Mouse (Mus musculus): Measurements from ENCODE around the gene Grcc10. TPM values are rescaled to one million over a fixed set of nuclear protein-coding genes. Genes with fewer than 3 reads are reported as not detected.

Gene Grcc10
- polyA plus RNA-seq, 1 experiment from 2014 or later = 380 TPM

- no peaks in the 10 kb centered on the region for H3K27me3 ChIP-seq (ENCODE audit: control insufficient read depth, insufficient read depth, low read length)
- peaks cover 15% of the 10 kb centered on the region for H3K4me1 ChIP-seq (ENCODE audit: control insufficient read depth, insufficient read depth, low read length)
- peaks cover 19% of the 10 kb centered on the region for H3K36me3 ChIP-seq (ENCODE audit: control insufficient read depth, insufficient read depth, low read length)
- H3K27ac ChIP-seq (ENCODE audit: low read depth, low read length) = no peak overlapping the region
- no peaks in the 10 kb centered on the region for H3K9me3 ChIP-seq (replicated peaks; ENCODE audit: control insufficient read depth, low read length)
- no peak overlapping the region for H3K4me2 ChIP-seq
- ATAC-seq (replicated peaks; ENCODE audit: insufficient number of reproducible peaks, low FRiP score, low TSS enrichment) = no peak
- WGBS (ENCODE audit: insufficient replicate concordance) = 80% methylated on average over 13 of the region's 13 CpGs
- H3K4me3 ChIP-seq (ENCODE audit: low read depth, low read length) = no peak overlapping the region
- no peak overlapping the region for H3K9ac ChIP-seq (ENCODE audit: low read depth, low read length)
Observed at GRCm38 (mm10) chr6:124717968-124718367, 23.2 kb downstream of the Grcc10 start.

DNA sequence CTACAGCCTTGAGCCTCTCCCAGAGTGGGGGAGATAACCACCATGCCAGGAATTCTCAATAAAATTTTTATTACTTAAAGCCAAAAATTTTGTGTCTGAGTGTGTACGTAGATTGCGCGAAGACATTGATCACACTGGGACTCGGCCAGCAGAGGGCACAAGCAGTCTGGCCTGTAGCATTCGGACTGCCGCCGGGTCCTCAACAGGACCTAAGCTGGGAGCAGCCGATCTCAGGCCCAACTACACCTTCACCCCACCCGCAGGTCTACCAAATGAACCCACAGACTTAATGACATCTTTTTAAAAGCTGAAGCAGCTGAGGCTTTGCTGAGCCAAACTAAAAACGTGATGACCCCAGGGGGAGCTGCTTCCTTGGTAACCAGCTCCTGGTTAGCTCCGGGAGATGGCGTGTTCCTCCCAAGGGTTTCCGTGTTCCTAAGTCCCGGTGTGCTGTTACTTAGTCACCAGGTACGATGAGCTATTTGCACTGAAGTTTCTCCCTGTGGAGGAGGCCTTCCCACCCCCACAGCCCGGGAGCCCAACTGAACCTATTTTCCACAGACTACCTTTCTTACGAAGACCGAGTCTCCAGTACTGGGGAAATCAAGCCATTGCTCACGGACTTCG, 24.2 kb downstream of the Grcc10 start:
- 69% methylated on average over 20 of the region's 20 CpGs for WGBS (ENCODE audit: insufficient replicate concordance)
- no peak overlapping the region for H3K27ac ChIP-seq (ENCODE audit: low read depth, low read length)
- H3K4me3 ChIP-seq (ENCODE audit: low read depth, low read length) = no peak overlapping the region
- no peak overlapping the region for H3K4me2 ChIP-seq
- H3K36me3 ChIP-seq (ENCODE audit: control insufficient read depth, insufficient read depth, low read length) = peaks cover 19% of the 10 kb centered on the region
- no peak overlapping the region for H3K9ac ChIP-seq (ENCODE audit: low read depth, low read length)
- ATAC-seq (replicated peaks; ENCODE audit: insufficient number of reproducible peaks, low FRiP score, low TSS enrichment) = no peak
- H3K9me3 ChIP-seq (replicated peaks; ENCODE audit: control insufficient read depth, low read length) = no peaks in the 10 kb centered on the region
- H3K4me1 ChIP-seq (ENCODE audit: control insufficient read depth, insufficient read depth, low read length) = peaks cover 16% of the 10 kb centered on the region
- no peaks in the 10 kb centered on the region for H3K27me3 ChIP-seq (ENCODE audit: control insufficient read depth, insufficient read depth, low read length)

DNA sequence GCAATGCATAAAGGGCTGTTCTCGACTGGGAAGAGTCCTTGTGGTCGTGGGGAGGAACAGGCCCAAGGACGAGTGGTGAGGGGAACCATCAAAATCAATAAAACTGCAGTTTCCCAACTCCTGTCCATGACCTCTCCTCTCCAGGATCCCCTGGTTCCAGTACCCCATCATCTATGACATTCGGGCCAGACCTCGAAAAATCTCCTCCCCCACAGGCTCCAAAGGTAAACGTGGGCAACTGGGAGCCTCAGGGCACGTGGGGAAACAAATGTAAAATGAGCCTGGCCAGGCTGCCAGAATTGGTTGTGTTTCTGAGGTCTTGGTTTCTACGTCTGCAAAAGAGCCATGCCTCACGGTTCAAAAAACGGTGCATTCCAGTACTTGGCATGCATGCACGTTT, 28.3 kb downstream of the Grcc10 start:
- H3K36me3 ChIP-seq (ENCODE audit: control insufficient read depth, insufficient read depth, low read length) = peaks cover 21% of the 10 kb centered on the region
- ATAC-seq (replicated peaks; ENCODE audit: insufficient number of reproducible peaks, low FRiP score, low TSS enrichment) = no peak

GRCm38 (mm10) chr6:124711824-124712782, 29.1 kb downstream of the Grcc10 start, which contains the start of the genes Emg1 and Phb2:
Gene Emg1, minus strand, starts transcription at chr6:124712178.
Gene Phb2, plus strand, starts transcription at chr6:124712336.
- H3K9ac ChIP-seq (ENCODE audit: low read depth, low read length) = peak within 1 kb of the TSS; percentile 98
- no peaks in the 10 kb centered on the region for H3K27me3 ChIP-seq (ENCODE audit: control insufficient read depth, insufficient read depth, low read length)
- peak within 1 kb of the TSS; percentile 92 for H3K4me2 ChIP-seq
- peaks cover 13% of the 10 kb centered on the region for H3K4me1 ChIP-seq (ENCODE audit: control insufficient read depth, insufficient read depth, low read length)
- peaks cover 20% of the 10 kb centered on the region for H3K36me3 ChIP-seq (ENCODE audit: control insufficient read depth, insufficient read depth, low read length)
- peak; percentile 95 for ATAC-seq (replicated peaks; ENCODE audit: insufficient number of reproducible peaks, low FRiP score, low TSS enrichment)
- WGBS (ENCODE audit: insufficient replicate concordance) = under 1% methylated on average over 71 of the region's 76 CpGs
- H3K9me3 ChIP-seq (replicated peaks; ENCODE audit: control insufficient read depth, low read length) = no peaks in the 10 kb centered on the region
- peak within 1 kb of the TSS; percentile 63 for H3K4me3 ChIP-seq (ENCODE audit: low read depth, low read length)
- H3K27ac ChIP-seq (ENCODE audit: low read depth, low read length) = peak within 1 kb of the TSS; percentile 64

More for the DNA sequence above, 28.3 kb downstream of the Grcc10 start:
- WGBS (ENCODE audit: insufficient replicate concordance) = 15% methylated on average over 11 of the region's 11 CpGs
- H3K4me2 ChIP-seq = peak overlapping the region; percentile 92
- peak overlapping the region; percentile 63 for H3K4me3 ChIP-seq (ENCODE audit: low read depth, low read length)
- no peaks in the 10 kb centered on the region for H3K9me3 ChIP-seq (replicated peaks; ENCODE audit: control insufficient read depth, low read length)
- peak overlapping the region; percentile 98 for H3K9ac ChIP-seq (ENCODE audit: low read depth, low read length)
- no peaks in the 10 kb centered on the region for H3K27me3 ChIP-seq (ENCODE audit: control insufficient read depth, insufficient read depth, low read length)
- peaks cover 13% of the 10 kb centered on the region for H3K4me1 ChIP-seq (ENCODE audit: control insufficient read depth, insufficient read depth, low read length)
- peak overlapping the region; percentile 64 for H3K27ac ChIP-seq (ENCODE audit: low read depth, low read length)

DNA sequence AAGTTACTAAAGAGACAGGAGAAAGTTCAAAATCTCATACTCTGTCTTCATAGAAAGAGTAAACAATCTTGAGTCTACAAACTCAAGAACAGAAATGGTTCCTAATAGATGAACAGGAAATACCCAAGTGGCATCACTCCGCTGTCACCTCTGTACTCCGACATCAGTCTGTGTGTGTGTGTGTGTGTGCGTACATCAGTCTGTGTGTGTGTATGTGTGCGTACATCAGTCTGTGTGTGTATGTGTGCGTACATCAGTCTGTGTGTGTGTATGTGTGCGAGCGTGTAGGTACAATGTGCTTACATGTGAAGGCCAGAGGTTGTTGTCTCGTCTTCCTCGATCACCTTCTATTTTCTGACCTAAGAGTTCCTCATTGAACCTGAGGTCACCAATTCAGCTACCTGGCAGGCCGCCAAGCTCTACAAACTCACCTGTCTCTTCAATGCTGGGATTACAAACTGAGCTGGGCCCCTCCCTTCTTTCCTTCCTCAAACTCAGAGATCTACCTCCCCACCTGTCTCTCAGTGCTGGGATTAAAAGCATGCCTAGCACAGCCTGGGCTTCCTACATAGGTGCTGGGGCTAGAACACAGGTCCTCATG, 32.8 kb downstream of the Grcc10 start:
- H3K36me3 ChIP-seq (ENCODE audit: control insufficient read depth, insufficient read depth, low read length) = peaks cover 20% of the 10 kb centered on the region
- H3K4me3 ChIP-seq (ENCODE audit: low read depth, low read length) = no peak overlapping the region
- 94% methylated on average over 10 of the region's 10 CpGs for whole genome bisulfite sequencing (ENCODE audit: insufficient replicate concordance)
- H3K4me2 ChIP-seq = no peak overlapping the region
- H3K27me3 ChIP-seq (ENCODE audit: control insufficient read depth, insufficient read depth, low read length) = no peaks in the 10 kb centered on the region
- H3K9me3 ChIP-seq (replicated peaks; ENCODE audit: control insufficient read depth, low read length) = no peaks in the 10 kb centered on the region
- no peak overlapping the region for H3K9ac ChIP-seq (ENCODE audit: low read depth, low read length)
- peaks cover 8% of the 10 kb centered on the region for H3K4me1 ChIP-seq (ENCODE audit: control insufficient read depth, insufficient read depth, low read length)
- no peak for ATAC-seq (replicated peaks; ENCODE audit: insufficient number of reproducible peaks, low FRiP score, low TSS enrichment)
- no peak overlapping the region for H3K27ac ChIP-seq (ENCODE audit: low read depth, low read length)

DNA sequence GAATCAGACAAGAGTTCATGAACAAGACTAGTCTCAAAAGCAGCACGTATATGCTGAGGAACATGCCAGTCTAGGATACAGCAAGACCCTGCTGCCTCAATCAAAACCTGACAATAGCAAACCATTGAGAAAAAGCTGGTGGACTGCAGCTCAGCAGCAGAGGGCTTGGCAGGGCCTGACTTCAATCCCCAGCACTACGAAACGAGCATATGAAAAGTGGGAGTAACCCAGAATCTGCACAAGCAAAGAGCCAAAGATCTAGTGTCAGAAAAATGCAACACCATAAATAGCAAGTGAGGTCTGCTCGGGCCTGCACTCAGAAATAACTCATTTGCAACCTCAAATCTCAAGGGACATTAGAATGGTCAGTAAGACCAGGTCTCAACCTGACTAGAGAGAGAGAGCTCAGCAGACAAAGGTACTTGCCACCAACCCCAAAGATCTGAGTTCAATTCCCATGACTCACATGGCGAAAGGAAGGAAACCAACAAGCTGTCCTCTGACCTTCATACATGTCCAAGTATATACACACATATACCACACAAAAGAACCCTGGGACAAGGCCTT, 35.0 kb downstream of the Grcc10 start:
- no peaks in the 10 kb centered on the region for H3K9me3 ChIP-seq (replicated peaks; ENCODE audit: control insufficient read depth, low read length)
- no peak for ATAC-seq (replicated peaks; ENCODE audit: insufficient number of reproducible peaks, low FRiP score, low TSS enrichment)
- peaks cover 27% of the 10 kb centered on the region for H3K36me3 ChIP-seq (ENCODE audit: control insufficient read depth, insufficient read depth, low read length)
- peaks cover 3% of the 10 kb centered on the region; the same call in 1 of the 2 replicates for H3K4me1 ChIP-seq (ENCODE audit: control insufficient read depth, insufficient read depth, low read length)
- H3K9ac ChIP-seq (ENCODE audit: low read depth, low read length) = no peak overlapping the region
- H3K4me2 ChIP-seq = no peak overlapping the region
- H3K4me3 ChIP-seq (ENCODE audit: low read depth, low read length) = no peak overlapping the region
- 79% methylated on average over 5 of the region's 5 CpGs for WGBS (ENCODE audit: insufficient replicate concordance)
- no peak overlapping the region for H3K27ac ChIP-seq (ENCODE audit: low read depth, low read length)
- no peaks in the 10 kb centered on the region for H3K27me3 ChIP-seq (ENCODE audit: control insufficient read depth, insufficient read depth, low read length)

GRCm38 (mm10) chr6:124704417-124704816, 36.8 kb downstream of the Grcc10 start:
- H3K4me2 ChIP-seq = no peak overlapping the region
- H3K27ac ChIP-seq (ENCODE audit: low read depth, low read length) = no peak overlapping the region
- no peak for ATAC-seq (replicated peaks; ENCODE audit: insufficient number of reproducible peaks, low FRiP score, low TSS enrichment)
- 95% methylated on average over 2 of the region's 2 CpGs for WGBS (ENCODE audit: insufficient replicate concordance)
- H3K4me1 ChIP-seq (ENCODE audit: control insufficient read depth, insufficient read depth, low read length) = no peaks in the 10 kb centered on the region
- no peak overlapping the region for H3K4me3 ChIP-seq (ENCODE audit: low read depth, low read length)
- no peaks in the 10 kb centered on the region for H3K27me3 ChIP-seq (ENCODE audit: control insufficient read depth, insufficient read depth, low read length)
- no peak overlapping the region for H3K9ac ChIP-seq (ENCODE audit: low read depth, low read length)
- H3K36me3 ChIP-seq (ENCODE audit: control insufficient read depth, insufficient read depth, low read length) = peaks cover 27% of the 10 kb centered on the region
- no peaks in the 10 kb centered on the region for H3K9me3 ChIP-seq (replicated peaks; ENCODE audit: control insufficient read depth, low read length)

DNA sequence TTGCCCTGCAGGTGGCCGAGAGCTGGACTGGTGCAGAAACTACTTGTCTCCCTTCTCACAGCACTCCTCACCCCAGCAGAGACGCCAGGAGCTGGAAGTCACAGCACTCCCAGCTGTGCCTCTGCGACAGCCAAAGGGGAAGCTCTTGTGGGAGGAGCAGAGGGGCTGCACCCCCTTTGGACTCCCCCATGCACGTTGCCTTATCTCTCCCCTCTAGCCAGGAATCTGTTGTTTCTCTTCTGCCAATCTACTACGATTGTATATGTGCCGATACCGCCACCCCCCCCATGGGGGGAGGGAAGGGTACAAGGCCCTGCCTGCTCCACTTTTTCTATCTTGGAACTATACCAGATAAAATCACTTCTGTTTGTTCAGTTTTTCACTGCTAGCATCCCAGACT, 37.4 kb downstream of the Grcc10 start:
- no peak overlapping the region for H3K9ac ChIP-seq (ENCODE audit: low read depth, low read length)
- no peaks in the 10 kb centered on the region for H3K4me1 ChIP-seq (ENCODE audit: control insufficient read depth, insufficient read depth, low read length)
- no peak for ATAC-seq (replicated peaks; ENCODE audit: insufficient number of reproducible peaks, low FRiP score, low TSS enrichment)
- no peak overlapping the region for H3K4me3 ChIP-seq (ENCODE audit: low read depth, low read length)
- peaks cover 27% of the 10 kb centered on the region for H3K36me3 ChIP-seq (ENCODE audit: control insufficient read depth, insufficient read depth, low read length)
- no peaks in the 10 kb centered on the region for H3K9me3 ChIP-seq (replicated peaks; ENCODE audit: control insufficient read depth, low read length)
- no peak overlapping the region for H3K27ac ChIP-seq (ENCODE audit: low read depth, low read length)
- H3K4me2 ChIP-seq = no peak overlapping the region
- WGBS (ENCODE audit: insufficient replicate concordance) = 59% methylated on average over 7 of the region's 7 CpGs
- H3K27me3 ChIP-seq (ENCODE audit: control insufficient read depth, insufficient read depth, low read length) = no peaks in the 10 kb centered on the region

All from heart, embryonic 11.5 days (tissue).